Mouse (Mus musculus) T-helper 17 cell (primary cell): Measurements from ENCODE around the gene Sec62.

ENCODE experiments used
- in situ Hi-C, 2 experiments: fragments of 300-600 bp; cut with MboI, MseI; formaldehyde crosslinking; loops; 1 replicate in 1 of 2; 2 replicates in 1 of 2; pipeline ENCODE4 v1.15.1; 2025; ENCODE audit warnings: high pct_unique_total_duplicates in 2 of 2

The Sec62 gene

DNA sequence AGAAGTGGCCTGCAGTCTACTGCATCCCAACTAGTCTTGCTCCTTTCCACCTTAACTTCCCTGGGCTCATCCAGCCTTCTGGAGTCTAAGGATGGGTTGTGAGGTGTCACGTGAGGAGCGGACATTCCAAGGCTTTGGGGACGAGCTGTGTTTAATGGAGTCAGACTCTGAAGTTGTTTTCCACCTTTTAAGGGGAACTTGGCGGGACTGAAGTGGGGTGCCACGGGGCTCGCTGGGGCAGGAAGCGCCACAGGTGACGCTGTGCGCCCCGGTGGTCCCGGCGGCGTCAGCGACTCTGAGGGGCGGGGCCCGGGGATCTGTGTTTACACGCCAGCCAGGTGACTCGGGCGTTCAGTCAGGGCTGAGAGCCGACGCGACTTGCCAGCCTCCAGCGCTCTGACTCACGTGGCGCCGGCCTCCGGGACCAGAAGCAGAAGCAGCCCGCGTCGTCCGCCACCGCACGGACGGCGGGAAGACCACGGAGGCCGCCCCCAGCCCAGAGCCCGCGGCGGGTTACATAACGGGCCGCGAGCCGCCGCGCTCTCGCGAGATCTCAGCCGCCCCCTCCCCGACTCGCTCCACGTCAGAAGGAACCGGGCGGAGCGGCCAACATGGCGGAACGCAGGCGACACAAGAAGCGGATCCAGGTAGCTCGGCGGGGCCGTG lies at the start of gene Sec62:
Gene Sec62 (plus strand): TSS at position 139 of the 666 bp plus-strand sequence.
- in situ Hi-C loops = loop anchor here (5.0 to 25.0 kb wide), 4 partner anchors 196 to 1944 kb away; partner anchors contain the start of genes Actrt3 (in 1 of the 2), Mrpl47 (in 1 of the 2), Ndufb5 (in 1 of the 2) and Zfp639 (in 1 of the 2)

DNA sequence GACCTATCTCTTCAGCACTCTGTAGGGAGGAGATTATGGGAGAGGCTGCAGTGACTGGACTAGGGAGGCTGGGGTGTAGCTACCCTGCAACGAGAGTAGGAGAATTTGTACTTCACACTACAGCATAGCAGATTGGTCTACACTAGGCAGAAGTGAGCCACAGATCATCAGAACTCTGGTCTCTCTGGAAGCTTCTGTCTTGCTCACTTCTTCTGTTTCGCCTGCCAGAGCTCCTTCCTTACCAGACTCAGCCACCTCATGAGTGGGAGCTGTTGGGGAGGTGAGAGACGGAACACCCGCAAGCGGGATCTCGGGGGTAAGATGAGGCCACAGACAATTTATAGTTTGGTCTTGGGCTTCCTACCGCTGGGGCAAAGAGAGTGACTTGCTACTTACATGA lies 49.8 kb upstream of the Sec62 start:
- in situ Hi-C loops = loop anchor here in 1 of 2 experiments (25.0 kb wide), 1 partner anchor 869 kb away; no protein-coding TSS in a partner anchor

DNA sequence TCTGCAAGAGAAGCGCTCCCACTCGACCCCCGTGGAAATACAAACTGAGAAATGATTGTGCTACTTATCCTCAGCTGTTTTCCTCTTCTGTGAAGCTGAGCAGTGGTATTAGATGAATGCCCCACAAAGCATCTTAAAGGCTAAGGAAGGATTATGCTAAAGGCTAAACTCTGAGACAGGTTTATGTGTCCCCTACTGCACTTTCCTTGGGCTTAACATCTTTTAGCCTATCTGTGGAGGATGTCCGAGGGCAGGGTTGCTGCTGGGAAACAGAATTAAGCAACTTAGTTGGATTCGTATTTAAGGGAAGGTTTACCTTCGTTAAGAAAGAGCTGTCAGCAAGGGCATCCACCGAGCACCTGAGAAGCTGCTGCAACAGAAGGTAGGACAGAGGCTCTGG lies 46.7 kb upstream of the Sec62 start, which contains the start of gene Samd7:
Gene Samd7 (plus strand): TSS at position 288 of the 400 bp plus-strand sequence.
- in situ Hi-C loops = loop anchor here in 1 of 2 experiments (25.0 kb wide), 1 partner anchor 866 kb away; no protein-coding TSS in a partner anchor

DNA sequence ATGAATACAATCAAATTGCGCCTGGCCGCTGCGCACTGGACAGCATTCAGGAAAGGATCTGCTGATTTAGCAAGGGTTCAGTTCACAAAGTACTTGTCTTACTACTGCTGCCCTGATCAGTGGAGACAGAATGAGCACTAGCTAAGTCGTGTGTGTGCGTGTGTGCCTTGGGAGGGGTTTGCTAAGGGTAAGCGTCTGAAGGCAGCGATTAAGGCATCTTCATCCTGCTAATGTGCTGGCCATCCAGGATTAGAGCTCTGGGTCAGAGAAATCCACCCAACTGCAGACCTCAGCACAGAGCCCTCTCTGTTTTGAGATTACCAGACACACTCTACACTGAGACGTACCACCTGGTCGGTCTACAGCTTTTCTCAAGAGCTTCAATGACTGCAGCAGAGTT lies 44.4 kb upstream of the Sec62 start:
- in situ Hi-C loops = loop anchor here in 1 of 2 experiments (25.0 kb wide), 1 partner anchor 864 kb away; no protein-coding TSS in a partner anchor

DNA sequence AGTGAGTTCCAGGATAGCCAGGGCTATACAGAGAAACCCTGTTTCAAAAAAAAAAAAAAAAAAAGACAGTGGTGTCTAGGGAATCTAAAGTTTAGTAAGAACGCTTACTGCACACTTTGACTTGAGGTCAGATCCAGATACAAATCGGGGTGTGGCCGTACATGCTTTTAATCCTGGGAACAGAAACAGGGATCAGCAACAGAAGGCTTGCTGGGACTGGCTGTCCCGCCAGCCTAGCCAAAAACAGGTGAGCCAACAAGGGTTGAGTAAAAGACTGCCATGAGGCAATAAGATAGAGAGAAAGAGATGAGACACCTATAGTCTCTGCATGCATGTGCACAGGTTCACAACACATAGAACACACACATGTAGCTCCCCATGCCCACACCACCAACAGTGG lies 38.0 kb upstream of the Sec62 start:
- in situ Hi-C loops = no loop called here

DNA sequence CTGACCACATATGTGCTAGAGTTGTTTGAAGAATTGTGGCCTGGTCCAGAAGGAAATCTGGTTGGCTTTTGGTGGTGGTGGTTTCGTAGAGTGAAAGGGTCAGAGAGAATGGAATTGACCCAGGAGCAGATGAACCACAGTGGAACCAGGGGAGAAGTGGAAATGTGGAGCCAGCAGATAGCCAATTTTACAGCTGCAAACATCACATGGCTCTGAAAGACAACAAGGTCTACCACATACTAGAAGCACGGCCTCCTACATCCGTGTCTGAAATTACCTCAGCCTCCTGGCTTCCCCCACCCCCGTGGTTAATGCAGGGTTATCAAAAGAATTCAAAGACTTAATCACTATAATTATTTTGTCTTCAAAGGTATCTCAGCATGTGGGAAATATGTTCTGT lies 27.8 kb upstream of the Sec62 start:
- in situ Hi-C loops = no loop called here

DNA sequence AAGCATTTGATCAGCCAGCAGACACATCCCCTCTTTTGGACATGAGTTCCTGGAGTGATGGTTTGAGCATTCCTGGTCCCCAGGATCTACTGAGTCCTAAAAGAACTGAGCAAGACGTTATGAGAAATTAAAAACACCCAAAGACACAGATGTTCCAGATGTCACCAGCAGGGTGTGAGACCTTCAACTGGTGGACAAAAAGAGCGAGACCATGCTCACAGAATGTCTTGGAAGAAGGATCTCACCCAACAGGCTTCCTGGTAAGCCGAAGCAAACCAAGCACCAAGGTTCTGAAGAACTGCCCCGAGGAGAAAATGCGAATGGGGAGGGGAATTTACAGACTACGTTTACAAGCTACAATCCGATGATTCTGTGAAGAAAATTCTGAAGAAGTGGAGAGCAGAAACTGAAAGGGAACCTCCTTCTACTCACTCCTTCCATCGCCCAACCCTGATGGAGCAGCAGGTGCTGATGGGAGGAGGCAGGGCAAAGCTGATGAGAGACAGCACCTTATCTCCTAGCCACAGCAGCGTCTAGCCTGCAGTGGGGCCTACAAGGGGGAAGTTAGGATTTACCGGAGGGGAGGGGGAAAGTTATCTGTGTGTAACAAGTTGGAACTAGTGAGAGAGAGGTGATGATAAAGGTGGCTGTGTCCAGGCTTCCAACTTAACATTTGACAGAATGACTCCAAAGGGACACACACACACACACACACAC lies 27.2 kb upstream of the Sec62 start:
- in situ Hi-C loops = no loop called here

DNA sequence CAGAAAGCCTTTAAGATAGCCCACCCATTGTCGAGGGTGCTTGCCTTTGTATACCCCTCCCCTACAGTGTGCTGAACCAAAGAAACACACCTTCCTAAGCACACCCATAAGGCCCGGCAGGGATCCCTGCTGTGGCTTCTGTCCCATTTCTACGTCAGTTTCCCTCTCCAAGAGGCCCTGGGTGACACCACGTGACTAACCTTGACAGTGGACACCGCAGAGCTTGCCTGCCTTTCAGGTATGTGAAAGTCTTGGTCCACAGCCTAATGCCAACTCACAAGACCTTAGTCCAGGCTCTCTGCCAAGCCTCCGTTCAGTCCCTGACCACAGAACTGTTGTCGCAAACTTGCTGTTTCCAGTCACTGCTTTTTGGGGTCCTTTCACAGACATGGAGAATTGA lies 26.5 kb upstream of the Sec62 start:
- in situ Hi-C loops = no loop called here

DNA sequence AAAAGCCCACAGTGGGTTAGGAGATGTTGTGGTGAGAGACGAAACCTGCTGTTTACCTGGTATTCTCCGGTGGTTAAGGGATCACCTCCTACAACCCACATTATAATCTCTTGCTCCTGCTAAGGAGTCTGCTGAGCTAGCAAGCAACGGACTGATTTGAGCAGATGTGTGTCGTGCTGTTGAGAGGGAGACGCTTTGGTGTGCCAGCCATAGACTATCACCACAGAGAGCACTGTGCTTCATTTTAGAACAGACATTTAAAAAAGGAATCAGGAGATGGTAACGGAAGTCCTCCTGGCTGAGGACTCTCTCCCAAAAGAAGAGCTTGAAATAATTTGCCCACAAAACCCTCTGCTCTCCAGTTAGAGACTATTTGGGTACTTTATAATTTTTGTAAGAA lies 25.4 kb upstream of the Sec62 start:
- in situ Hi-C loops = no loop called here

DNA sequence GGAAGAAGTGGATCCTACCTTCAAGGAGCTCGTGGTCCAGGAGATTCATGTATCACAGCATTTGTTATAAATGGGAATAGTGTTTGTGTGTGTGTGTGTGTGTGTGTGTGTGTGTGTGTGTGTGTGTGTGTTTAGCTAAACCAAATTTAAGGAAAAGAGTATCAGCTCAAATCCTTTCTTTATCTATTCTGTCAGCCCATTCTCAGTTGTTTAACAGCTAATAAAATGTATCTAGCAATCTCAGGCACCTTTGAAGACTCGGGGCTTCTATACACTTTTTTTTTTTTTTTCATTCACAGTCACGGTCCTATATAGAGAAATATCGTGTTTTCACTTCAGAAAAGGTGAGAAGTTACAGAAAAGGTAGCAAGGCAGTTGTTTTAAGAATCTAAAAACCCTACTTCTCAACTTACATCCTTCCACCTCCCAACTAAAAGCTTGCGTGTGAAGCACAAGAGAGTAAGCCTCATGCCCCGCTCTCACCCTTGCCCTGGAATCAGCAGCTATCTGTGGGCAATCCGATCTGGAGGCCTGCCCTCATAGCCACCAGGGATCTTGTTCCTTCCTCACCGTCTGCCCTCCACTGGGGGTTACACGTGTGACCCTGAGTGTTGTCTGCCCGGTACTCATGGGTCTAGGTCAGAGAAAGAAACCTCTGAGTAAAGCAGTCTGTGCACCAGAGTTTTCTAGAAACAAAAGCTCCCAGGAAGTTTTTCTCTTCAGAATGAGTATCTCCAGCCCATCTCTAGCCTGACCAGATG lies 22.7 kb upstream of the Sec62 start:
- in situ Hi-C loops = loop anchor here in 1 of 2 experiments (5.0 kb wide), 1 partner anchor 183 kb away; no protein-coding TSS in a partner anchor

DNA sequence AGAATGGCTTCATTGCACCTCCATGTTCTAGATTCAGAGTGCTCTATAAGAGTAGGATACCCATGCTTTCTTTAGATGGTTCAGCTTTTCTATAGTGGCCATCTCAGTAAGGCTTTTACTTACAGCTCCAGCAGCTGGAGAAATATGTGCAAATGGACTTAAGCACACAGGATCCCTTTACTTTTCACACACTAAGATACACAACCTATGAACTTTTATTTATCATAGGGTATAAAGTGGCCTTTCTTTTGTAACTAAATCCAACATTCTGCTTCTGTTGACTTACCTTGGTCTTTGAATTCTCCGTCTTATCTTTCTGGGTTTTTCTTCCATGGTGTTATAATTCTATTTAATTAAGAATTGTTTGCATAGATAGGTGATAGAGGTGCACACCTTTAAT lies 21.1 kb upstream of the Sec62 start:
- in situ Hi-C loops = loop anchor here in 1 of 2 experiments (5.0 kb wide), 1 partner anchor 184 kb away; no protein-coding TSS in a partner anchor

DNA sequence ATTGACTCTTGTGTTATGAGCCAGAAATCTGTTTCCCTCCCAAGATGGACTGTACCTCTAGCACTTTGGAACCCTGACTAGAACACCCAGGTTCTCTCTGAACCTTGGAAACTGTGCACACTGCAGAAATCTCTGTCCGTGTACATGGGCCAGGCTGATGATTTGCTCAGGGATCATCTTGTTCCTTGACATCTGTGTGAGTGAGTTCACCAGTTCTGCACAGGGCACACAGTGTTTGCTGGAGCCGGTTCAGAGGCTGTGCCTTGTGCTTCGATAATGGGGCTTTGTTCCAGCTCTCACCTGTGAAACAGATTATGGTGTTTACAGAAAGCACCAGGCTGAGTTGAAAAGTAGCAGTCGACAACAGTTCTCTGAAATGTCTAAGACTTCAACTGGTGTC lies 20.0 kb upstream of the Sec62 start:
- in situ Hi-C loops = loop anchor here in 1 of 2 experiments (5.0 kb wide), 1 partner anchor 185 kb away; no protein-coding TSS in a partner anchor

DNA sequence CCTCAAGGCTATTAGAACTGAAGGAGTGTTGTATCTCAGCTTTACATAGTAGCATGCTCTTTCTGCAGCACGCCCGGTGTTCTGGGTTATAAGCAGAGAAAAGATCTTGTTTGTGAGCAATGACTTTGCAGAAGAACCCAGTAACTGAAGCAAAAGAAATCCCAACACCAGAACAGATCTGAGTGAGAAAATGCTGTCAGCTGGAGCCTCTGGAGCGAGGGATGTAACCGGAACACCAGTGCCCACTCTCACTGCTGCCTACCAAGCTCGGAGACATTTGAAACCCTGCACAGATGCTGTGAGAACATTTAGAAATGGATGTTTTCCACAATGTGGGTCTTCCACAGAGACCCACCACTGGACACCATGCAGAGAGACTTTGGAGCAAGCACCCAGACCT lies 18.0 kb upstream of the Sec62 start:
- in situ Hi-C loops = loop anchor here in 1 of 2 experiments (5.0 to 25.0 kb wide), 3 partner anchors 187 to 1963 kb away; partner anchors contain the start of genes Mrpl47, Ndufb5 and Zfp639

DNA sequence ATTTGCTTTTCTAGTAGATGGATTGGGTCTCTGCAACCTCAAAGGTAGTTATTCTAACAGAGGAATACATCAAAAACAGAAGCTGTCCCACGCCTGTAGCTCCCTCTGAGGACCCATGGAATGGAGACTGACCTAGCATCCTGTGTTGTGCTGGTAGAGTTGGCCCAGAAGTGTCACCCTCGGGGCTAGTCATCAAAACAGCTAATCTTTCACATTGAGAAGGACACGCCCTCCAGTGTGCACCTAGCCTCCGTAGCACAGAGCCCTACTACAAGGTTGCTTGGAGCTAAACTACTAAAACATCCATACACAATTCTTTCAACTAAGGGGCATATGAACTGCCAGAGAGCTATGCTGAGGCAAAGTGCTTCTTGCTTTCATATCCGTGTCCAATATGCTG lies 14.7 kb upstream of the Sec62 start:
- in situ Hi-C loops = loop anchor here in 1 of 2 experiments (25.0 kb wide), 2 partner anchors 1734 to 1959 kb away; partner anchors contain the start of genes Mrpl47, Ndufb5 and Zfp639

DNA sequence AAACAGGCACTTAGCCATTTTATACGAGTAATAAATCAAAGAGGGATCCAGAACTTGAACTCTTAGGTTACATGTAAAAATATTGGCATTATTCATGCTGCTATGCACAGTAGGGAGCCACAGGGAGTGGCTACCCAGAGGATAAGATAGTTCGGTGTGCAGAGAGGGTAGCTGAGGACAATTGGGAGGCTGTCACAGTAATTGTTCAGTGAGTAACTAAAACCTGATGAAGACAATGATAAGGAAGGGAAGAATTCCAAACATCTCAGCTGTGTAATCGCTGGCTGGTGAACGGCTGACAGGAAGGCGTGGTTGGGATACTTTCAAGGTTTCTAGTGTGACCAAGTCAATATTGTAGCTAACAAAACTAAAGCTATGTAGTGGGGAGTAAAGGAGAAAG lies 4.1 kb upstream of the Sec62 start:
- in situ Hi-C loops = loop anchor here in 1 of 2 experiments (25.0 kb wide), 2 partner anchors 1724 to 1949 kb away; partner anchors contain the start of genes Mrpl47, Ndufb5 and Zfp639

DNA sequence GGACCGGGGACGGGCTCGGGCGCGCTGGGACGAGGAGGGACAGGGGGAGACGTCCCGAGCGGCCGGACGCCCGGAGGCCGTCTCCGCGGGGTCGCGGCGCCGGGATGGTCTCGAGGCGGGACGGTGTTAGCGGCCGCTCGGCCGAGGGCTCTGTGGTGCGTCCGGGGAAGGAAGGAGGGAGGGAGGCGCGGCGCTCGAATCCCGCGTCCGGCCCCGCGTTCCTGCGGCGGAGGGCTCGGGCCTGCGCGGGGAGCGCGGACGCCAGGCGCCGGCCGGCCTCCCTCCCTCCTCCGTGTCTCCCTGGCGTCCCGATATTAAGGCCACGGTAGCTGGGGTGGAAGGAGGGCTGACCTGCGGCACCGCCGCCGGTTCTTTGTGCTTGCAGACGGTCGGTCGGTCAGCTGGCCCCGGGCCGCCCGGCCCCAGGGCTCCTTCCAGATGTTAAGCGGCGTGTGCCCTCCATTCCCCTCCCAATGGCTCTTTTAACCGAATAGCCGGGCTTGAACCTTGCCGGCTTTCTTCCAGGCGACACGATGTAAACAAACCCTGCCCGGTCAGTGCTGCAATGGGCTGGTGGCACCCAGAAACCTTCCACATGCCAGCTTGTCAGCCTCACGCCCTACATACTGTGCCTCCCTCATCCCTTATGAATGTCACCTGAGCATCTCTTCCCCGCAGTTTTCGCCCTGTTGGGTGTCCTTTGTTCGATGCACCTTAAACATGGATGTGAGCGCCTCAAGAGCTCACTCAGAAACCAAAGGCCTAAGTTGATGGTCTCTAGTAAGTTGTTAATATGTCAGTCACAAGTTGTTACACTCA lies 937 bp downstream of the Sec62 start:
- in situ Hi-C loops = loop anchor here (5.0 to 25.0 kb wide), 4 partner anchors 196 to 1944 kb away; partner anchors contain the start of genes Actrt3 (in 1 of the 2), Mrpl47 (in 1 of the 2), Ndufb5 (in 1 of the 2) and Zfp639 (in 1 of the 2)

DNA sequence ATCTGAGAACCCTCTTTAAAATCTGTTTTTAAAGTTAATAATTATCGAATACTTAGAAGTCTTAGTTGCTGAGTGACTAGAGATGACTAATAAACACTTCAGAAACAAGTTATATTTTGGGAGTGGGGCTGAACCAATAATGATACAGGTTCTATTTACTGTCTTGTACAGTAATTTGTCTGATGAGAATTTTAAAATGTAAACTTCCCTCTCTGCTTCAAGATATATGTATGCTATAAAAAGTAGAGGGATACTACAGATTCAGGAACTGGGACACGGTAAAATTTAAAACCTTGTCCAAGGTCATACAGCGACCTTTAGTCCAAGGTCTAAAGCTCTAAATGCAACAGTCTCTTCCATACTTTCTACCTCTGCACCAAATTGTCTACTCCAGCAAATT lies 9.5 kb downstream of the Sec62 start:
- in situ Hi-C loops = no loop called here

DNA sequence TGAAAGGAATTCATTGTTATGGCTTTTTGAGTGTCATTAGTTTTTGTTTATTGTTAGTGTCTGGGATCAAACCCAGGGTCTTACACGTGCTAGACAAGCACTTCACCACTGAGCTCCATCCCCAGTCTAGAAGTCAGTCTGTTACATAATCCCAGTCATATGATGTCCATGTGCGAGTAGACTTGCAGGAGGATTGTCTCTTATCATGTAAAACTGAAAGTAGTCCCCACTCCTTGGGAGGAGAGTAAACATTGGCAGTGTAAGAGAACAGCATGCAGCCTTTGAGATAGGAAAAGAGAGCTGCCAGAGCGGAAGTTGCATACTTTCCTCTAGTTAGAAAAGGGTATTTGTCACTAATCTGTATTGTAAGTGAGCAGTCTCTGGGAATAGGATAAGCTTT lies 20.2 kb downstream of the Sec62 start:
- in situ Hi-C loops = no loop called here

DNA sequence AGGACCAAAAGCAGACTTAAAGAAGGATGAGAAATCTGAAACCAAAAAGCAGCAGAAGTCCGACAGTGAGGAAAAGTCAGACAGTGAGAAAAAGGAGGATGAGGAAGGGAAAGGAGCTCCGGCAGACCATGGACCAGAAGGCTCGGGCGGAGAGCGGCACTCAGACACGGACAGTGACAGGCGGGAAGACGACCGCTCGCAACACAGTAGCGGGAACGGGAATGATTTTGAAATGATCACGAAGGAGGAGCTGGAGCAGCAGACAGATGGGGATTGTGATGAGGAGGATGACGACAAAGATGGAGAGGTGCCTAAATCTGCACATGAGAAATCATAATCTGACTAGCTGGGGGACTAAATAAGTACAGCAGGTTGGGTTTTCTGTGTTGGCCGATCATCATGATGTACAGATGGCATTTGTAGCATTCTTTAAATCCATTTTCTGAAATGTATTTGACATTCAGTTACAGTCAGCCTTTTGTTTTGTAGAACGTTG lies 26.0 kb downstream of the Sec62 start:
- in situ Hi-C loops = no loop called here

DNA sequence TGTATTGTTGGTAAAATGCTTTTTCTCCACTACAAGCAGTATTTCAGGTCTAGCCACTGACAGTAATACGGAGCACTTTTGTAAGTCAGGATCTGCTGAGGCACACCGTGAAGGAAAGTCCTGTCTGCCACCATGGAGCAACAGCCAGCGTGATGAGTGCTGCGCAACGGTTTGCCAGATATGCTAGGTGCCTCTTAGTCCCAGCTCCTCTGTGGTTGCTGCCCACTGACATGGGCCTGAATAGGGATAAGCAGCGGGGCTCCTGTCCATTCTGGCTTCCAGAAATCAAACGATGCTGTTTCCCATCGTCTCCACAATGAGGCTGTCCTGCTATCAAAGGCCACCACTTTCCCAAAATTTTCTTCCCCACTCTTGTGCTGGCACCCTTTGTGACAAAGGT lies 29.5 kb downstream of the Sec62 start:
- in situ Hi-C loops = no loop called here
